Mouse (Mus musculus) 416B (cell line): ENCODE results near the gene Rsl24d1.
"Not testable (repeated sequence)": the region's sequence is repeated elsewhere in the genome, so short reads cannot be mapped to it uniquely, and the experiment has no call there.

ENCODE experiments used
- DNase-seq: peaks from one replicate; pipeline ENCODE4 v3.0.0; 2011; ENCODE audit warnings: low read depth

The Rsl24d1 gene

DNA sequence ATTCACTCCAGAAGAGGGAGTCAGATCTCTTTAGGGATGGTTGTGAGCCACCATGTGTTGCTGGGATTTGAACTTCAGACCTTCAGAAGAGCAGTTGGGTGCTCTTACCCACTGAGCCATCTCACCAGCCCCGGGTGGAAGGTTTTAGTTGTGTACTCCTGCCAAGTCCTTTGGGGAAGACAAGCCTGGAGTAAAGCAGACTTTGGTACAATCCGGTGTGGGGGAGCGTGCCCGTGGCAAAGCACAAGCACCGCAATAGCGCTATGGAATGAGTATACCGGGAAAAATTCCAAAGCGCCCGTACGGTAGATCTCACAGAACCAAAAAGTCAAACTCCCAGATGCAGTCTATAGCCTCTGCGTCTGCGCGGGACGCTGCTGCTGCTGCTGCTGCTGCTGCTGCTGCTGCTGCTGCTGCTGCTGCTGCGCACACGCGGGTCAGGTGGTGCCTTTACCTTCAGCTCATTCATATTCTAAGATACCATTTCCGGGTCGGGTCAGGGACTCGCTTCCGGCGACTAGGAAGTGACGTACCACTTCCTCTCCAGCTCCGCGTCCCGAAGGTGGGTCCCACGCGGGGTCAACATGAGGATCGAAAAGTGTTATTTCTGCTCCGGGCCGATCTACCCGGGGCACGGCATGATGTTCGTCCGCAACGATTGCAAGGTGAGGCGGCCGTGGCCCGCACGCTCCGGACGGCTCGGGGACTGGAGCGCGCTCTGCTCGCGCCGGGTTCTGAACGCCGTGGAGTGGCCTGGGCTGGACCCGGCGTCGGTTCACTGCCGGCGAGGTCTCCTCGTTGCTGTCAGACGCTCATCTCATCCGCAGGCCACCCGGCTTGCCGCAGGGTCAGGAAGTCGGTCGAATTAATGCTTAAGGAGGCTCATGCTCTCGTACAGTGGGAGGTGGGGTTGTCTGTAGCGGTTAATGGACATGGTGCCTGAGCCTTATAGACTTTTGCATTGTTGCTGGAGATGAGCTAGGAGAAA is at the start of gene Rsl24d1:
Gene Rsl24d1, plus strand, starts transcription at position 508 of the 988 bp plus-strand sequence.
- peak; percentile 94 for DNase-seq

DNA sequence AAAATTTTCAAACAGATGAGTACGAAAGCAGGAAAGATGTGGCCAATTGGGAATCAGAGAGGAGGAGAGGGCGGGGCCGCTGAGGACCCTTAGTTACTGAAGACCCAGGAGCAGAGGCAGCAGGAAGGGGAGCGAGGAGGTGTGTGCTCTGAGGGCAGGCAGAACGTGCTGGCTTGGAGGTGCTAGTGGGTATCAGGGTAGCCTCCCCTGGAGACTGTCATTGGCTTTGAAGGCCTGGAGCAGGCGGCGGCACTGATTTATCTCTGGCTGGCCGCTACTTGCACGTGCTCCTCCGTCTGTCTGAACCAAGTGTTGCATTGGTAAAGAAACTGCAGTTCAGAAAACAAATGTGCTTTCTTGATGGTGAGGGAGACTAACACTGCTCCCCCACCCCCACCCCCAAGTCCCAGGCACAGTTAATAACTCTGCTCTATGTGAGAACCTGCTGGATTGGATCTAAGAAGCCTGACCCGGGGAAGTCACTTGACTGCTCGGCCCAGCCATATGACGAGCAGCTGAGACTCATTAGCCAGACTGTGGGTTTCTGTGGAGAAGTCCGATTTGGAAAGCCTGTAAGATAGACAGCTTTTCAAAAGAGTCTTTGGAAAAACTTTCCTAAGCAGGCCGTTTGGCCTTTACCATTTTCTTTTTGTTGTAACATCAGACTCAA is 49.5 kb upstream of the Rsl24d1 start:
- DNase-seq: no peak

DNA sequence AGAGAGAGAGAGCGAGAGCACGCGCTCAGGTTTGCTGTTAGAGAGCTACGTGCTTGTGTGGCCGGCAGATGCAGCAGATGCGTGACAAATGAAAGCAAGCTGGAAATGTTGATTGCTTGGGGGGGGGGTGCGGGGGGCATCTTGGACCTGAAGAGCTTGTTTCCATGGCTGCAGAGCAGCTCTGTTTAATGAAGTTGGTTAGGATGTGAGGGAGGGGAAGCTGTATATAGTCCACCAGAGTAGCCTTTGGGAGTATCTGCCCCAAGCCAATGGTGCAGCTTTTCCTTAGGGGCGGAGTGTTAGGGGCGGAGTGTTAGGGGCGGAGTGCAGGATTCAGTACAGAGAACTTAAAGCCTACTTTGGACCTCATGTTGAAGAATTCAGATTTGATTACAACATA is 46.1 kb upstream of the Rsl24d1 start:
- no peak for DNase-seq

DNA sequence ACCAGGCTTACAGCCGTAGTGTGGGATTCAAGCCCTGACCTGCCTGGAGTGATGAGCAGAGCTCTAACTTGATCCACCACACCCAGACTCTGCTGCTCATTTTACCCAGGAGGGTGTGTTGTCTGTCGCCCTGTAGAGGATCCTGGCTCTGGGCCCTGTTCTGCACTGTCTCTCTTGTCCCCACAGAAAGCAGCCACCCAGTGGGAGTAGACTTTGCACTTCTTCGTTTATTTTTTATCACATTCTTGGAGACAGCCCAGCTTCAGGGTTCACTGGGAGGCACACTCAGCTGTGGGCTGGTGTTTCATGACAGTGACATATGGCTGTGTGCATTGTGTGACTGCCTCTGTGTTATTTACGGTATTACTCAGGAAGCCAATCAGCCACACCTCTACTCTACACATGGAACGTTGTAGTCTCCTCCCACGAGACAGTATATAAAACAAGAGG is 45.0 kb upstream of the Rsl24d1 start:
- no peak for DNase-seq

- DNase-seq: peak; percentile 92
Observed at GRCm38 (mm10) chr9:73068688-73069087, 44.5 kb upstream of the Rsl24d1 start.

- peak; percentile 89 for DNase-seq
Observed at GRCm38 (mm10) chr9:73070971-73071659, 42.1 kb upstream of the Rsl24d1 start.

- peak; percentile 26 for DNase-seq
Observed at GRCm38 (mm10) chr9:73072426-73072825, 40.8 kb upstream of the Rsl24d1 start.

- peak; percentile 79 for DNase-seq
Observed at GRCm38 (mm10) chr9:73073169-73073568, 40.1 kb upstream of the Rsl24d1 start.

GRCm38 (mm10) chr9:73079349-73079748 is 33.9 kb upstream of the Rsl24d1 start:
- DNase-seq: not testable (repeated sequence)

GRCm38 (mm10) chr9:73079801-73080325 is 33.4 kb upstream of the Rsl24d1 start:
- peak; percentile 28 for DNase-seq

GRCm38 (mm10) chr9:73082291-73083000 is 30.8 kb upstream of the Rsl24d1 start:
- DNase-seq: no peak

DNA sequence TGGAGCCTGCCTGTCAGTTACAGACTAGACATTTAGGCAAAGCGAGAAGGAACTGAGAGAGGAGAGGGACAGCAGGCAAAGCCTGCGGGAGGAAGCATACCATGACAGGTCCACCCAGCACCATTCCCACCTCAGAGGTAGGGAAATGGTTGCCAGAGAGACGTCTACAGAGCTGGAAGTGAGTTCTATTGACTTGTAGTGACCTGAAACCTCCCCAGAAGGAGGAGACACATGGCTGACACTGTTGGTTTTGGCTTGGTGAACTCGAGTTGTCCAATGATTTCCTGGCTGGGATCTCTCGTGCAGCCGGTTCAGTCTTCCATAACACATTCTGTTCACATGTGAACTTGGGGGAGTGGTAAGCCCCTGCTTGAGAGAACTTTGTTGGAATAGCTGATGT is 29.3 kb upstream of the Rsl24d1 start:
- no peak for DNase-seq

DNA sequence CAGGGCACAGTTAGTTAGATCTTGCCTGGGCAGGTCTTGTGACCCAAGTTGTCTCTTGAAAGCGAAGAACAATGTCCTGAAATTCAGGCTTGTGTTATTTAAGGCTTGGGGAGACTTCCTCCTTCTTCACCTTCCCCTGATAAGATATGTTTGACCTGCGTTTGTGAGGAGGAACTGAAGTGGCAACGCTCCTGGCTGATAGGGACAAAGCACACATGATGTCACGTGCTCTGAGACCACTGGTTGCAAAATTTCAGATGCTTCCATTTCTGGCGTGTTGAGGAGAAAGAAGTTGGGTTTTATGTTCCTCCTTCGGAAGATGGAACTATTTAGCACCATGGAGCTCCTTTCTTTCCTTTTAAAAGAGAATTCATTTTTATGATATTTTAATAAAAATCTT is 27.4 kb upstream of the Rsl24d1 start:
- DNase-seq: peak; percentile 74

GRCm38 (mm10) chr9:73087121-73087520 is 26.1 kb upstream of the Rsl24d1 start:
- no peak for DNase-seq

DNA sequence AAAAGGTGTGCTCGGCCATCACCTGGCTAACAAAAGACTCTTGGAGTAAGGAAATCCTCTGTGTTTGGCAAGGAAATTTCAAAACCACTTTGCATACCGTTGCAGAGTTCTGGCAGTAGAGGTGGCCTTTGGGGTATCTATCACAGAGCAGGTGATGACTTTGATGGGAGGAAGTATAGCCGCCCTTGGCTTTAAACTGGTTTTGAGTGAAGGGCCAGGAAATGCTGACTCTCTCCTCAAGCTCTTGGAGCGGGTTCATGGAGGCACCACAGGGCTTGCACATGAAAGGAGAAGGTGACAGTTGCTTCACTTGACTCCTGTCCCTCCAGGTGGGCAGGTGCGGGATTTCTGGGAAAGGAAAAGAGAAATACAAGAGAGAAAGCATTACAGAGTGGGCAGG is 25.6 kb upstream of the Rsl24d1 start:
- DNase-seq: no peak

DNA sequence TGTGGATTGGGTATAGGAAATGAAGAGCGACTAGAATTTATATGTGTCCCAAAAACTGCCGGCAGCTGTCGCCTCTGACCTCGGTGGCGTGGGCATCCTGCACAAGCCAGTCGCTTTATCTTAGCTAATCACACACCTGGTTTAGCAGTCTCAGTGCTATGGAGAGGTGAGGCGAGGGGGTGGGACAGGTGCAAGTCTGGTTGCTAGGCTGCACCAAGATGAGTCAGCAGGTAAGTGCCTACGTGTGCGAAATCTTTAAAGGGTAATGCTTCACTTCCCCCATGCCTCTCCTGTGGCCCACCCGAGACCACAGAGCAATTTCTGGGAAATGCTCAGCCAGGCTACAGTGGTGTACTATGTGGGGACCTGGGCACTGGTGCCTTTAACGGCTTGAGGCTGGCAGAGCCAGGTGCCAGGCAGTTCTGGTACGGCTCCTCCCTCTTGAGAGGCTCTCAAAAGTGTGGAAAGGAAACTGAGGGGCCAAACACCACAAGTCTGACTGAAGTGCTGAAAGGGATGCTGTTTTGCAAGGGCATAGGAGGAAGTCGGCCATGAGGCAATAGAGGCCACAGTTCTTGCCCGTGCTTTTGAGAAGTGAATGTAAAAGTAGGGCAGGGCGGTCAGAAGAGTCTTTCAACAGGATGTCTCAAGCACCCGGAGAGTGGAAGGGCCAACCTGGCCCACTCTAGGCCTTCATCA is 23.9 kb upstream of the Rsl24d1 start:
- peak; percentile 89 for DNase-seq

GRCm38 (mm10) chr9:73090121-73090520 is 23.1 kb upstream of the Rsl24d1 start:
- peak; percentile 31 for DNase-seq

DNA sequence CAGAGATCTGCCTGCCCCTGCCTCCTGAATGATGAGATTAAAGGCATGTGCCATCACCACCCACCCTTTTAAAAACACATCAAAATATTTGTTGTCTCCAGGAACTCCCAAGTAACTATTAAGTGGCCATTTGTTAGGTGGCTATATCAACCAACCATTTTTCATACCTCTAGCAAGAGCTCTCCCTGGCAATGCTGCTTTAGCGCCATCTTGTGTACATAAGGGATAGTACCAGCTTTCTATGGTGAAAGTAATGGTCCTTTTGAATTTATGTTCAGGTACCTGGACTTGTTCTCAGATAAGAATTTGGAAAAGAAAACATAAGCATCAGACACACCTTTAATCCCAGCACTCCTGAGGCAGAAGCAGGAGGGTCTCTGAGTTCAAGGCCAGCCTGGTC is 21.5 kb upstream of the Rsl24d1 start:
- DNase-seq: peak; percentile 83

- DNase-seq: no peak
Observed at GRCm38 (mm10) chr9:73094580-73094979, 18.6 kb upstream of the Rsl24d1 start.

- DNase-seq: no peak
Observed at GRCm38 (mm10) chr9:73097898-73098297, 15.3 kb upstream of the Rsl24d1 start.

DNA sequence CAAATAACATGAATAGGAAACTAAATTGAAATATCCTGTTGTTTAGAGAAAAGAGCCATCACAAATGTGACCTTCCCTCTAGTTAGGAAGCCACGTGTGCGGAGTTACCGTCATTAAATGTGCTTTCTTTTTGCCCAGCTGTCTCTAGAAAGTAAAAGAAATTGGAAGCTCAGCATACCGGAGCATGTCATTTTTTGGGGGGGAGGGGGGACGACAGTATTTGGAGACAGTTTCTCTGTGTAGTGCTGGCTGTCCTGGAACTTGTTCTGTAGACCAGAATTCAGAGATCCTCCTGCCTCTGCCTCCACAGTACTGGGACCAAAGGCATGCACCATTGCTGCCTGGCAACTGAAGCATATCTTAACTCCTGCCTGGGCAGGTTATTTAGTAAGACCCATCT is 11.7 kb upstream of the Rsl24d1 start, which contains the start of gene Khdc3:
Gene Khdc3, plus strand, starts transcription at position 301 of the 400 bp plus-strand sequence.
- DNase-seq: no peak
